Mouse (Mus musculus) adrenal gland, adult 18-20 months (tissue): ENCODE results near the gene Plau. TPM values are rescaled to one million over a fixed set of nuclear protein-coding genes. Genes with fewer than 3 reads are reported as not detected.

Experiments
- DNase-seq, 2 experiments: peaks; one replicate each; pipeline ENCODE4 v3.0.0; 2021 to 2022; ENCODE audit warnings: low spot score in 2 of 2
- total RNA-seq, 2 experiments: library from RNA; stranded (reverse); gene quantifications; 1 replicate in 1 of 2; 2 replicates in 1 of 2; pipeline ENCODE4 v1.2.3; 2021

Gene Plau
- total RNA-seq, 2 experiments from 2014 or later = 20.9 to 29.8 TPM

- DNase-seq = no peak
These were observed 6.2 kb downstream of the Plau start for GRCm38 (mm10) chr14:20842629-20843028.

DNA sequence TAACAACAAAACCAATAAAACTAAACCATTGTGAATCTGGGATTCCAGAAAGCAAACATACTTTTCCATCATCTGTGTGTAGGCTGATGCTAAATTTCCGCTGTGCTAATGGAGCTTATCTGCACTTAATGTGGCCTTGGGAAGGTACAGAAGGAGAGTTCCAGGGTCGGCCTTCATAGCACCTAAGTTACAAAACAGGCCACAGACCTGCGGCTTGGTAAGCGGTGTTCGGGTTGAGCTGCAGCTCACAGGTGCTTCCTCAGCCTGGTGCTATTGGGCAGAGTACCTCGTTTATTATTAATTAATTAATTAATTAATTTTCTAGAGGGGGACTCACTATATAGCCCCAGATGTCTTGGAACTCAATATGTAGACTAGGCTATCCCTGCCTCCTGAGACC, 7.7 kb downstream of the Plau start:
- DNase-seq = no peak

- no peak for DNase-seq
These were observed 8.5 kb downstream of the Plau start for GRCm38 (mm10) chr14:20844671-20845576.

- DNase-seq = no peak
These were observed 9.2 kb downstream of the Plau start for GRCm38 (mm10) chr14:20845577-20846088.

- DNase-seq = no peak
These were observed 9.8 kb downstream of the Plau start for GRCm38 (mm10) chr14:20846214-20846613.

DNA sequence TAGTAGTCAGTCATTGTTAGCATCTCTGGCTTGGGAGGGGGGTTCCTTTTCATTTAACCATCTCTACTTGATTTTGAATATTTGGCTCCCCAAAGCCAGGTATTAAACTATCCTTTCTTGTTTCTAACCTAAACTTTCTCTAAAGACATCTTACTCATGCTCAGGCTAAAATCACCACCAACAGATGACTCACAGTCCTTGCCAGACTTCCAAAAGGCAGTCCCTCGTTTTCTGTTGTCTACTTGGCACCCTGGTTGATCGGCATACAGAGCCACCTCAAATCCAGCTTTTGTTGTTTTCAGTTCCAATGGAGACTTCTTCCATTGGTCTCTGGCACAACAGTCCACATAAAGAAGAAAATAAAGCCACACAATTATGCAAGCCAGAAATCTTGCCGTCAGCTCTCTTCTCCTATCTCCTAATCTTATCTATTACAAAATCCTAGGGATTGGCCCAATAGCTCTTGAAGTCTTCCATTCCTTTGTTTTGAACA, 11.2 kb downstream of the Plau start:
- no peak for DNase-seq

DNA sequence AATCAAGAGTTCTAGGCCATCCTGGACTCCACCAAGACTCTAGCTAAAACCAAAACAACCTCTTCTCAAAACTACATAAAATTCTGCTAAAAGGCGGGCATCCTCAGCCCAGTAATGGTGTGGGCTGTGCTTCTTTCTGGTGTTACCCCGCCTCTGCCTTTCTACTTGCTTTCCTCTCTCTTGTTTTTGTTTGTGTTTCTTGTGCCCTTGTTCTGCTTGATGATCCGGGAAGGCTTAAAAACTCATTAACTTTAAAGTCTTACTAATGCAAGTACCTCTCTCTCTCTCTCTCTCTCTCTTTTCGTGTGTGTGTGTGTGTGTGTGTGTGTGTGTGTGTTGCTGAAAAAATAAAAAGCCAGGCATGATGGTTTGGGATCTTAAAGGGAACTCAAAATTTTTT, 13.3 kb downstream of the Plau start:
- no peak for DNase-seq

DNA sequence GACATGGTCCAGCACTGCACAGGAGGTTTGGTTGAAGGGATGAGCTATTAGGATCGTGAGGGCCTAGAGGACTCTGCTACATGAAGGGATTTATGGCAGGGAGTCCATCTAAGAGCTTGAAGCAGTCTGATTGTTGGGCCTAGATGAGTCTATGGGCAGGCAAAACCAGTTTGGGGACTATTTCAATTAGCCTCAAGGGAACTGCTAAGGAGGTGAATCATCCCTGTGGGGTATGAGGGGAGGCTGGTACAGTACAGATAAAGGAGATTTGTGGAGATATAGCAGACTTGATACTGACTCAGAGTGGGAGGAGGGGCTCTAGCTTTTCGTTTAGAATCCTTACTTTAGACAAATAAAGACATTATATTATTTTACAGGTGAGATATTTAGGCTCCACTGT, 14.0 kb downstream of the Plau start:
- no peak for DNase-seq

DNA sequence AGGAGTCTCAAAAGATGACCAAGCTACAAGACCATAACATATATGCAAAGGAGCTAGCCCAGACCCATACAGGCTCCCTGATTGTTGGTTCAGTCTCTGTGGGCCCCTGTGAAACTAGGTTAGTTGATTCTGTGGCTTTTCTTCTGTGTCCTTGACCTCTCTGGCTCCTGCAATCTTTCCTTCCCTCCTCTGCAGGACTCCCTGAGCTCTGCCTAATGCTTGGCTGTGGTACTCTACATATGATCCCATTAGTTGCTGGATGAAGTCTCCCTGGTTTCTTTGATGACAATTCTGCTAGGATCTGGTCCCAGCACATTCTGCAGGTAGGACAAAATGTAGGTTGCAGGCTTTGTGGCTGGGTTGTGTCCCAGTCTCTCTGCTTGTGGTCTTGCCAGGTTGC, 15.3 kb downstream of the Plau start:
- DNase-seq = no peak

GRCm38 (mm10) chr14:20861152-20861551, 24.7 kb downstream of the Plau start:
- DNase-seq = no peak

- no peak for DNase-seq
These were observed 25.1 kb downstream of the Plau start for GRCm38 (mm10) chr14:20861559-20861958.

DNA sequence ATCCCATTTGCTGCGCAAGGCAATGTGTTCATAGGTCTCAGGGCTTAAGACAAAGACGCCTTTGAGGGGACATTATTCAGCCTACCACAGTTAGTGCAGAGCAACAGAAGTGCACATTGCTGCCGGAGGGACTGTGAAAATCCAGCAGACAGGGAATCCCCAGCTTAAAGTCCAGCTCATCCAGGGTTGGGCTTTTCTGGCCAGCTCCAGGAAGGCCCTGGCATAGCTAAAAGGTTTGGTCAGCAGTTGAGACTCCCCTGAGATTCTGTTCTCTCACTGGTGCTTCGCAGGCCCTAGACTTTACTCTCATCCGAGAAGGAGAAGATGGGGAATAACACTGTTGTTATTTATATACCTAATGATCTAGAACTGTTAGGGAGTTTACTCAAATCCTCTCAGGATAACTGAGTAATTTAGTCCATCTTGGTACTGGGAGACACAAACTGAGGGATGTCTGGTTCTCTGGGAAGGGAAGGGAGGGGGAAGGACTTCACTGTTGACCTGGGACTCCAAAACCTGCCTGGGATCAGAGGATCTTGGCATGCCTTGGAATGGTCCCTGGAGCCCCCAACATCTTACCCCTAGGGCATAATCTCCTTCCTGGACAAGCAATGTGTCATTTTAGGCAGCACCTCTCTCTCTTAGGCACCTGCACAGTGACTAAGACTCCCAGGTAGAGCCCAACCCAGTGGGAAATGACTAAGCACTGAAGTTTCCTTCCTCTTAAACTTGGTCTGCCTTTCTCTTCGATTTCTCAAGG, 27.0 kb downstream of the Plau start:
- DNase-seq = no peak

DNA sequence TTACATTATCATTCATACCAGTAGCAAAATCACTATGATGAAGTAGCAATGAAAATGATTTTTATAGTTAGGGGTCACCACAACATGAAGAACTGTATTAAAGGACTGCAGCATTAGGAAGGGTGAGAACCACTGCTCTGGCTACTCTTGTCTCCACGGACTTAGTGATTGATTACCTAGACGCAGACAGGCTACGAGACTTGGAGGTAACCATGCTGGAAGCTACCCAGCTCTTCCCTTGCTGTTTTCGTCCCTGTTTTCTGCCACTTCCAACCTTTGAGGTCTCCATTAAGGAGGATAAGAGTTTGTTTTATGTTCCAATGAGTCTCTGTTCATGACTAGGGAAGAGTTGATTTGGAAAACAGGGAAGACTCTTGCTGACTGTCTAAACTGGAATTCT, 27.7 kb downstream of the Plau start:
- DNase-seq = no peak

GRCm38 (mm10) chr14:20865604-20866003, 29.1 kb downstream of the Plau start:
- DNase-seq = no peak

DNA sequence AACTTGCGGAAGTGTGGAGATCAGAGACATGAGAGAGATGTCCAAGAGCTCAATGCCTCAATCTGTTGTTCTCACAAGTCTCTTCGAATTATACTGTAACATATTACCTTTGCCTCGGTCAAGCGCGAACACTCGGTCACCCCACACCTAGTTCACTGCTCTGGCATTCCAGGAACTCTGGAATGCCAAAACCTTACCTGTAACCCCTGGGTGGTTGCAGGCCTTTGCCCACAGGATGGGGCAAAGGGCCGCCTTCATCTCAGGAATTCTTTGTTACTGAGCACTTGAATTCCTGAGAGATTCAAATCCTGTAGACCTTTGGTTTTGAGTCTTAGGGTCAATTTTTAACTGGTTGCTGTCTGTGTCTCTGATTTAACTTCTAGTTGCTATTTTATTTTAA, 29.9 kb downstream of the Plau start:
- no peak for DNase-seq

DNA sequence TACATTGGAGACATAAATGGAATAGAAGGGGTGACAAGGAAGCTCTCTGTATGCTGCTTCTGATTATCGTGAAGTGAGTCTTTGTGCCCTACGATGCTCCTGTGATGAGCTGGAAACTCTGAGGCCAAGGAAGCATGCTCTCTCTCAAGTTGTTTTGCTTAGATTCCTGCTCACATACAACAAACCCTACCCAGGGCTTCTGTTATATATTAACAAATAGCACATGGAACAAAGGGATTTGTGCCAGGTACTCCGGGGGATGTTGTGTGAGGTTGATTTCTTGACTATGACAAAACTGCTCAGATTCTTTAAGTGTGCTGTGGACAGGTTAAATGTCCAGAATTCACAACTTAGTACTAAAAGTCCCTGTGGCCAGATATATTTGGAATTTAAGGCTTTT, 33.6 kb downstream of the Plau start:
- no peak for DNase-seq

DNA sequence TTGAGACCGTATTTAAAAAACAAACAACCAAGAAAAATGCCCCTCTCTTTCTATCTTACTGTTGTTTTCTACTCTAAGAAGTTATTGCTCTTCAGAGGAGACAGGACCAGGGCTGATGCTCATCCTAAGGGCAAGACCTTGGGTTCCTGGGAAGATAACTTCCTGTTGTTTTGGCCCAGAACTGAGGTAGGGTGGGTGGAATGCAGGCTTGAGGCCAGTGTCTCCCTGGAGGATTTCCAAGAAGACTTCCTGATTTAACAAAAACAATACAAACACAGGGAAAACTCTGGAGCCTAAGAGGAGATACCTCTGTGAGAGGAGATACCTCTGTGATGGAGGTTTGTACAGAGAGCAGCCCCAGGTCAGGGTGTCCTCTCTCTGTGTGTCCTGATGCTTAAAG, 35.0 kb downstream of the Plau start:
- DNase-seq = no peak

- peak; percentile 84 to 87 for DNase-seq
These were observed 36.8 kb downstream of the Plau start for GRCm38 (mm10) chr14:20873307-20873706.

DNA sequence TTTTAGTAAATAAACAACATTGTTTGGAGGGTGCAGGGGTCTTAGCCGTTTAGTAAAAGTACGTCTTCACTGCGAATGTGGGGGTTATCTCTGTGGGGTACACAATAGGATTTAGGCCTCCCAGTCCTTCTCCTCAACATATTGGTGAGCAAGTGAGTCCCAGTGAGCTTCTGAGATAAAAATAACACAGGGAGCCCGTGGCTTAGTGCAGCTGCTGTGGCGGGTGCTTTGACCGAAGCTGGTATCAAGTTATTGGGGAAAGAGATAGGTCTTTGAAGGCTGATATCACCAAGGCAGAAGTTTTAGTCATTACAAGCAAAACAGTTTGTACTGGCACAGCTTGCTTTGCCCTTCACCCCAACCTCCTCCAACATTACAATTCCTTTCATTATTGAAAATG, 37.5 kb downstream of the Plau start:
- no peak for DNase-seq

DNA sequence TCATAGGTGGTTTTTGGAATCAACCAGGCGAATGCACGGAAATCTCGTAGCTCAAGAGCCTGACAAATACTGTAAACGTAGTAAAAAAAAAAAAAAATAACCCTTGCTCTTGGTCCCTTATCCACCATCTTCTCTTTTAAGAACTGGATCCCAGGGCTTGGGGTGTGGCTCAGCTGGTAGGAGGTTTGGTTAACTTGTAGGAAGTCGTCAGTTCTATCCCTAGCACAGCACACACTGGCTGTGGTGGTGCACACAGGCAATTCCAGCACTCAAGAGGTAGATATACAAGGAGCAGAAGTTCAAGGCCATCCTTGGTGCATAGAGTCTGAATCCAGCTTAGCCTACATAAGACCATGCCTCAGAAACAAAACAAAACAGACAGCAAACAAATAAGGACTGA, 48.2 kb downstream of the Plau start:
- DNase-seq = no peak

DNA sequence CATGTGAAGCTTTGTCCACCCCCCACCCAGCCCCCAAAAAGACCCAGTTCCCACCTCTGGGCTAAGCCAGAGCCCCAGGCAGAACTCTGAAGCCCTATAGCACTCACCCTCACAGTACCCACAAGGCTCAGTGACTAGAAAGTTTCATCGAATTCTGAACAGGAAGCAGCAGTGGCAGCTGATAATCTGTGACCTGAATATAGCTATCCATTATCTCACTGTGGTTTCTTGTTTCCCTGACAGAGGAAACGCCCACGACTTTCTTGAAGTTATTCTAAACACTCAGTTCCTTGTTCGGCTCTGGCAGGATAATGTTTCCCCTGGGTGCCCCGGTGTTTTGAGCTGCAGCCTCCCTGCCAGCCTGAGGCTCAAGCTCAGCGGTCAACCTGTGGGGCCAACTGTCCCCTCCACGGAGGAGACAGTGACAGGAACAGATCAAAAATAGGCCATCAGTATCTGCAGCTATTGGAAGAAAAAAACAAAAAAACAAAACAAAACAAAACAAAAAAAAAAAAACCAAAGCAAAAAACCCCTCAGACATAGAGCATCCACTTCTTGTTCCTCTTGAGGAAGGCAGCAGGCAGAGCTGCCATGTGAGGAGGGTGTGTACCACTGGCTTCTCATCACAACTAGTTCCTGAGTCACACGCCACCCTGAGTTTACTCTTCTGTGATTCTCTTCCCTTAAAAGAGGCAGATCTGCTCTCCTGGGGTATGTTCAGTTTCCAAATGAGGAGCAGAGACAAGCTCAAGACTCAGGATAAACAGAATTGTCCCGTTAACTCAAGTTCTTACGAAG, 48.8 kb downstream of the Plau start:
- no peak for DNase-seq
